Mouse (Mus musculus): ENCODE measurements around the gene Hrc. TPM values are rescaled to one million over a fixed set of nuclear protein-coding genes. Genes with fewer than 3 reads are reported as not detected.

The Hrc gene
- 0.31 and 0.54 TPM in 2 replicates for polyA plus RNA-seq (2015; fragmentation: Nextera tagmentation; extraction: Ambion mirVana)

DNA sequence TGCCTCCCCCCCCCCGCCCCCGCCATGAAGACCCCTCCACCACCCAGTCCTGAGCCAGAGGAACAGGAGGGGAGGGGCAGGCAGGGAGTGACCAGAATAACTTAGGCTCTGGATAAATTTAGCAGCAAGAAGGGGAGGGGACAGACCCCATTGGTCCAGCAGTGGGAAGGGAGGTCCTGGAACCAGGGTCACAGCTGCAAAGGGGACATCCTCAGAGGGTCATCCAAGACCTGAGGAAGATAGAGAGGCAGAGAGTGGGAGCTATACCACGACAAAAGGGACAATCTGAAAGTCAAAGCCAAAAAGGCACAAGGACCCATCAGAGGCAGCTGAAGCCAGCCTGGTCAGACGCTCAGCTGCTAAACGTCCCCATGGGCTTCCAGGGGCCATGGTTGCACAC lies at the start of gene Hrc:
TSS of gene Hrc (plus strand) at position 235 of the 400 bp plus-strand sequence.
- Histone ChIP-seq H3K27ac (replicated peaks) (no peak within 1 kb of the TSS), H3K9me3 (replicated peaks) (no peaks in the 10 kb centered on the region), H3K9ac (no peak within 1 kb of the TSS), H3K36me3 (replicated peaks) (no peaks in the 10 kb centered on the region), H3K4me1 (replicated peaks) (peaks cover 39% of the 10 kb centered on the region), H3K4me2 (no peak within 1 kb of the TSS), H3K27me3 (peaks cover 90% of the 10 kb centered on the region), H3K4me3 (replicated peaks) (no peak within 1 kb of the TSS)
- ATAC-seq (ENCODE audit: insufficient read depth) = no peak
- 23% methylated on average over 5 of the region's 5 CpGs for WGBS (ENCODE audit: insufficient replicate concordance)

DNA sequence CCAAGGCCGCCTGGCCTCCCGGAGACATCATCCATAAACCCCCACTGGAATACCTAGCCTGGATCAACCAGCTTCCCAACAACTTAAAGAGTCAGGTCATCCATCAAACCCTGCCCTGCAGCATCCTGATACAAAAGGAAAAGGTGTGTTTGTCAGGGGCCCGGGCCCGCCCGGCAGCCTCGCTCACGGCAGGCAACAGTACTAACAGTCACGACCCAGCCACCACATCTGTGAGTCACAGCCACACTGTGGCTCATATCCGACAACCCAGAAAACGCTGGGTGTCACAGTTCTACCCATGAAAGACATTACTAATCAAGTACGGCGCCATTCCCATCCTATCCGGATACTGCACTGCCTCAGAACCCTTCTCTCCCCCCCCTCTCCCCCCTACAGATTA lies 48.6 kb upstream of the Hrc start:
- WGBS (ENCODE audit: insufficient replicate concordance) = 73% methylated on average over 13 of the region's 13 CpGs
- Histone ChIP-seq H3K9me3 (replicated peaks) (no peaks in the 10 kb centered on the region), H3K36me3 (replicated peaks) (no peaks in the 10 kb centered on the region), H3K27ac (replicated peaks) (no peak overlapping the region), H3K27me3 (no peaks in the 10 kb centered on the region), H3K9ac (no peak overlapping the region), H3K4me1 (replicated peaks) (no peaks in the 10 kb centered on the region), H3K4me3 (replicated peaks) (no peak overlapping the region), H3K4me2 (no peak overlapping the region)
- no peak for ATAC-seq (ENCODE audit: insufficient read depth)

DNA sequence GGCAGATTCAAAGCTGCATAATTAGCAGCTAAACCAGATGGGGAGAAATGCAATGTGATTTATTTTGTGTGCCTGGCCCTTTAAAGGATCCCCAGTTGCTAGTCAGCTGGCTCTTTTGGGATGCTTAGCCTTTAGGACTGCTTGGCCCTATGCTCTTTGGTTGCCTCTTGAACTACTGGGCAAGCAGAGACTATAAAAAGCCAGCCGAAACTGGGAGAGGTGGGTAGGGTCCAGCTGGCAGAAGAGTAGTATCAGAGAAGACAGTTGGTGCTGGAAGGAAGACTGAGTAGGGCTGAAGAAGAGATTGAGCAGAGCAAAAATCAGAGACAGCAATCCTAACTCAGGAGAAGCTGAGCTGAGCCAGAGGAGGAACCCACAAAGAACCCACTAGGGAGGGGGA lies 38.5 kb upstream of the Hrc start:
- no peak overlapping the region for H3K4me2 ChIP-seq
- H3K9ac ChIP-seq = no peak overlapping the region
- peaks cover 10% of the 10 kb centered on the region; the same call in 1 of the 2 replicates for H3K27me3 ChIP-seq
- ATAC-seq (ENCODE audit: insufficient read depth) = no peak
- H3K4me1 ChIP-seq (replicated peaks) = no peaks in the 10 kb centered on the region
- H3K27ac ChIP-seq (replicated peaks) = no peak overlapping the region
- H3K4me3 ChIP-seq (replicated peaks) = no peak overlapping the region
- 77% methylated on average over 1 of the region's 1 CpGs for WGBS (ENCODE audit: insufficient replicate concordance)
- no peaks in the 10 kb centered on the region for H3K36me3 ChIP-seq (replicated peaks)
- no peaks in the 10 kb centered on the region for H3K9me3 ChIP-seq (replicated peaks)

DNA sequence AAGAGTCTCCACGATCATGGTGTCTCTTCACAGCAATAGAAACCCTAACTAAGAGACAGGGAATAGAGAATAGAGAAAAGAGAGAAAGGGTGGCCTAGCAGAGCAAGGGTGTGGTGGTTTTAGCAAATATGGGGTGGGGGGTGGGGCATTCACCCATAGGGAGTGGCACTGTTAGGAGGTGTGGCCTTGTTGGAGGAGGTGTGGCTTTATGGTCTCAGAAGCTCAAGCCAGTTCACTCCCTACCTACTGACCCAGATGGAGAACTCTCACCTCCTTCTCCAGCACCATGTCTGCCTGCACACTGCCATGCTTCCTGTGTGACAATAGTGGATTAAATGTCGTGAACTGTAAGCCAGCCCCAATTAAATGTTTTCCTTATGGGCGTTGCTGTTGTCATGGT lies 37.5 kb upstream of the Hrc start:
- H3K4me2 ChIP-seq = no peak overlapping the region
- no peaks in the 10 kb centered on the region for H3K36me3 ChIP-seq (replicated peaks)
- WGBS (ENCODE audit: insufficient replicate concordance) = 62% methylated on average over 3 of the region's 3 CpGs
- no peak for ATAC-seq (ENCODE audit: insufficient read depth)
- no peaks in the 10 kb centered on the region for H3K9me3 ChIP-seq (replicated peaks)
- no peak overlapping the region for H3K9ac ChIP-seq
- H3K4me3 ChIP-seq (replicated peaks) = no peak overlapping the region
- no peaks in the 10 kb centered on the region for H3K4me1 ChIP-seq (replicated peaks)
- H3K27me3 ChIP-seq = 0 out of 2 replicates have a peak, but pooled peaks cover 10% of the 10 kb centered on the region
- H3K27ac ChIP-seq (replicated peaks) = no peak overlapping the region

DNA sequence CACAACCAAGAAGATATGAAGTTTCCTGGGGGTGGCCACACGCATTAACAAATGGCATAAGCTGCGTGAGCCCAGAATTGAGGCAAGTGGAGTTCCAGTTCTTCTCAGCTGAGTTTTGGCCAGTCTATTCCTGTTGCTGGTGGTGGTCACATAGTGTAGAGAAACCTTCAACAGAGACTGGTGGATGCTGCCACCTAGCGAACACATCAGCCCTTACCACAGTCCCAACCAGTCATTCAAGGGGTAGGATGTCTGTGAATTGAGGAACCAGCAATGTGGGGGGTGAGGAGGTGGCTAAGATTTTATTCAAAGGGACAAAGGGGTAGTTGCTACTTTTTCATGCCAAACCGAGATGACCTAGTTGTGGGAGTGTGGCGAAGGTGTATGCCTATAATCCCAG lies 35.3 kb upstream of the Hrc start:
- Histone ChIP-seq H3K4me2 (no peak overlapping the region), H3K9ac (no peak overlapping the region), H3K27ac (replicated peaks) (no peak overlapping the region), H3K4me3 (replicated peaks) (no peak overlapping the region), H3K27me3 (0 out of 2 replicates have a peak, but pooled peaks cover 10% of the 10 kb centered on the region), H3K9me3 (replicated peaks) (no peaks in the 10 kb centered on the region), H3K4me1 (replicated peaks) (no peaks in the 10 kb centered on the region), H3K36me3 (replicated peaks) (no peaks in the 10 kb centered on the region)
- ATAC-seq (ENCODE audit: insufficient read depth) = no peak
- WGBS (ENCODE audit: insufficient replicate concordance) = 9% methylated on average over 5 of the region's 5 CpGs

DNA sequence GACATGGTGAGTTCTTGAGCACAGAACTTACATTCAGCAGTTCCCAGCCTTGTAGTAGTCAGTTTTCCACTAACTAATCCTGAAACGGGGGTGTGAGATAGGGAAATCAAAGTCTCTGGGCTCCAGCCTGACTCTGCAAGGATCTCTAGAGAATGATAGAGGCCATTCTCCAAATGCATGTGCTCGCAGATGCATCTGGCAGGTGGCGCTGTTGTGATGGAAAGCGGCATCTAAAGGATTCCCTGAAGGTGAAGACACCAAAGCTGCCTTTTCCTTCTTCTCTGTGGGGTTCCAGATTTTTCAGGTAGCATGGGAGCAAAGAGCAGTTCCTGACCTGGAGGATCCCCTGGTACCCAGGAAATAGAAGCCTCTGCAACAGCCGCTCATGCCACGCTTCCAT lies 34.8 kb upstream of the Hrc start:
- whole genome bisulfite sequencing (ENCODE audit: insufficient replicate concordance) = 12% methylated on average over 6 of the region's 6 CpGs
- Histone ChIP-seq H3K4me3 (replicated peaks) (no peak overlapping the region), H3K4me1 (replicated peaks) (0 out of 2 replicates have a peak, but pooled peaks cover 2% of the 10 kb centered on the region), H3K9ac (no peak overlapping the region), H3K27me3 (0 out of 2 replicates have a peak, but pooled peaks cover 10% of the 10 kb centered on the region), H3K9me3 (replicated peaks) (no peaks in the 10 kb centered on the region), H3K36me3 (replicated peaks) (no peaks in the 10 kb centered on the region), H3K27ac (replicated peaks) (no peak overlapping the region), H3K4me2 (no peak overlapping the region)
- ATAC-seq (ENCODE audit: insufficient read depth) = no peak

DNA sequence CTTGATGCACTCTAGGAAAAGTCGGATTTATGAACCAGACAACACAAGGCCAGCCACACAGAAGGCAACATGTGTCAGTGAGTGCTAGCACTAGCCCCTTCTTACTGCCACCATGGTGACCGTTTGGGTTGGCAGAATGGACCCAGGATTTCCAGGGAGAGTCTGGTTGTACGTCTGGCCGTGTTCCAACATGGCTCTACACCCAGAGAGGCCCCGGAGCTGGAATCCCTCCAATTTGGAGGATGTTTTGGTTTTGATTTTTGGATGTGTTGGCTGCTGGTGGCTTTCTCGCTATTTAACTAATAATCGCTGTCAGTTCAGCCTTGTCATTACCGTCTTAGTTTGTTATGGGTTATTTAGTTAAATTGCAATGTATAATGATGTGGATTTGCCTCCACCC lies 32.5 kb upstream of the Hrc start:
- H3K4me3 ChIP-seq (replicated peaks) = no peak overlapping the region
- 71% methylated on average over 8 of the region's 8 CpGs for WGBS (ENCODE audit: insufficient replicate concordance)

DNA sequence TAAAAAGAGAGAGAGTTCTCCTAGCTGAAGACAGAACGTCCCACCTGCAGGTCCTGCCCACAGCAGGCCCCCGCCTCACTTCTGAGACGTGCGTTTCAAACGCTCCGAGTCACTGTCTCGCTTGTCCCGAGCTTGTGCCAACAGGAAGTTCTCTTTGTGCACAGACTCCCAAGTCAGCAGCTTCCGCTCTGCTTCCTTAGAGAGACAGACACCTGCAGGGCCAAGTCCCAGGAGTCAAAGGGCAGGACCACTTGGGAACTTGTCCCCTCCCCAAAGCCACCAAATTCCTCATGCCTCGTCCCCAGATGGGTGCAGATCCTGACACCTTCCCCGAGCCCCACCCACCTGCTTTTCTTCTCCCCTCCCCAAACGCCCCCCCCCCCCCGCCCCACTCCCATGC lies 30.2 kb upstream of the Hrc start:
- Histone ChIP-seq H3K36me3 (replicated peaks) (no peaks in the 10 kb centered on the region), H3K4me3 (replicated peaks) (no peak overlapping the region), H3K9me3 (replicated peaks) (no peaks in the 10 kb centered on the region), H3K27ac (replicated peaks) (no peak overlapping the region), H3K4me2 (peak overlapping the region; percentile 18; the same call in 1 of the 2 replicates), H3K4me1 (replicated peaks) (0 out of 2 replicates have a peak, but pooled peaks cover 4% of the 10 kb centered on the region), H3K9ac (no peak overlapping the region), H3K27me3 (peaks cover 17% of the 10 kb centered on the region; the same call in 1 of the 2 replicates)
- 23% methylated on average over 13 of the region's 13 CpGs for WGBS (ENCODE audit: insufficient replicate concordance)
- no peak for ATAC-seq (ENCODE audit: insufficient read depth)

More for the DNA sequence above, 32.5 kb upstream of the Hrc start:
- no peak for ATAC-seq (ENCODE audit: insufficient read depth)
- no peak overlapping the region for H3K9ac ChIP-seq
- H3K4me2 ChIP-seq = no peak overlapping the region
- no peaks in the 10 kb centered on the region for H3K36me3 ChIP-seq (replicated peaks)
- H3K9me3 ChIP-seq (replicated peaks) = no peaks in the 10 kb centered on the region
- 0 out of 2 replicates have a peak, but pooled peaks cover 4% of the 10 kb centered on the region for H3K4me1 ChIP-seq (replicated peaks)
- H3K27ac ChIP-seq (replicated peaks) = no peak overlapping the region
- H3K27me3 ChIP-seq = 0 out of 2 replicates have a peak, but pooled peaks cover 10% of the 10 kb centered on the region

DNA sequence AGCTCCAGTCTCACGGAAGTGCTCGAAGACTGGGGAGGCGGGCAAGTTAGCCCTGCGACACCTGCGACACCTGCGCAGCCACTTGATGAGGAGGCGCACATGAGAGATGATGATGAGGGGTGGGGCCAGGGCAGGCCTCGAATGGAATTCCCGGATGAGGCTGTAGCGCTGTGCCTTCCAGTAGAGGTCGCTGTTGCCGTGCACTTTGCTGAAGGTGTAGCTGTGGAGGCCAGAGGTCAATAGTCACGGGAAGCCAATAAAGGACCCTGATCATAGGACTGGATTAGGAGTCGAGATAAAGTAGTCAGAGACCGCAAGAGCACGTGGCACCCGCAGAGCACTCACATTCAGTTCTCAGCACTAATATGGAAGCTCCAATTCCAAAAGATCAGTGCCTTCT lies 29.8 kb upstream of the Hrc start:
- no peak overlapping the region for H3K9ac ChIP-seq
- WGBS (ENCODE audit: insufficient replicate concordance) = 4% methylated on average over 17 of the region's 17 CpGs
- H3K27ac ChIP-seq (replicated peaks) = no peak overlapping the region
- 0 out of 2 replicates have a peak, but pooled peaks cover 4% of the 10 kb centered on the region for H3K4me1 ChIP-seq (replicated peaks)
- ATAC-seq (ENCODE audit: insufficient read depth) = peak; percentile 28; the same call in 1 of the 2 replicates
- no peaks in the 10 kb centered on the region for H3K36me3 ChIP-seq (replicated peaks)
- no peak overlapping the region for H3K4me3 ChIP-seq (replicated peaks)
- peak overlapping the region; percentile 18; the same call in 1 of the 2 replicates for H3K4me2 ChIP-seq
- no peaks in the 10 kb centered on the region for H3K9me3 ChIP-seq (replicated peaks)
- peaks cover 17% of the 10 kb centered on the region; the same call in 1 of the 2 replicates for H3K27me3 ChIP-seq

DNA sequence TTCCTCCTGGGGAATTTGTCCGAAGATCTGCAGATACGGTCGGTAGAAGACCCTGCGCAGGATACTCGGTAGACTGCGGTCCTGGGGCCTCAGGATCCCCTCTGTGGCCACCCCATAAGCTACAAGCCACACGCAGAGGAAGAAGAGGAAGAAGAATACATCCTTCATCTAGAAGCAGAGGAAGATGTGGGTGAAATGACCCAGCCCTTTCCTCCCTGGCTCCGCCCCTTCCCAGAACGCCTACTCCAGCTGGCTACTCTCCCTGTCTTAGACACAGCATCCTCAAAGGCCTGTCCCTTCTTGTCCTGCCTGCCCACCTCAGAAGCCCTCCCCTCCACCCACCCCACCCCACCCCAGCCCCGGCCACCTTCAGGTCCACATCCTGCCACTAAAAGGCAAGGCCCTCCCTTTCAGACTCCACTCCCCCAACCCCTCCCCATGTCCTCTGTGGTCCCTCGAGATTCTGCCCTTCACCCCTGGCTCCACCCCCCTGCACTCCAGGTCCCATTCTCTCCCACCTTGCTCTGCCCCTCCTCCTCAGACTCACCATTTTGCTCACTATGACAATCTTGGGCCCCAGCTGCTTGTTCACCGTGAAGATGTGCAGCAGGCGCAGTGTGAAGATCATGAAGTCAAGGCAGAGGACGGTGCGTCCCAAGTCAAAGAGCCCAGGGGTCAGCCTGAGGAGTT lies 26.4 kb upstream of the Hrc start:
- Histone ChIP-seq H3K9ac (no peak overlapping the region), H3K4me1 (replicated peaks) (0 out of 2 replicates have a peak, but pooled peaks cover 4% of the 10 kb centered on the region), H3K4me3 (replicated peaks) (no peak overlapping the region), H3K27ac (replicated peaks) (no peak overlapping the region), H3K4me2 (no peak overlapping the region), H3K27me3 (peaks cover 7% of the 10 kb centered on the region; the same call in 1 of the 2 replicates), H3K36me3 (replicated peaks) (no peaks in the 10 kb centered on the region), H3K9me3 (replicated peaks) (no peaks in the 10 kb centered on the region)
- 25% methylated on average over 15 of the region's 15 CpGs for WGBS (ENCODE audit: insufficient replicate concordance)
- no peak for ATAC-seq (ENCODE audit: insufficient read depth)

DNA sequence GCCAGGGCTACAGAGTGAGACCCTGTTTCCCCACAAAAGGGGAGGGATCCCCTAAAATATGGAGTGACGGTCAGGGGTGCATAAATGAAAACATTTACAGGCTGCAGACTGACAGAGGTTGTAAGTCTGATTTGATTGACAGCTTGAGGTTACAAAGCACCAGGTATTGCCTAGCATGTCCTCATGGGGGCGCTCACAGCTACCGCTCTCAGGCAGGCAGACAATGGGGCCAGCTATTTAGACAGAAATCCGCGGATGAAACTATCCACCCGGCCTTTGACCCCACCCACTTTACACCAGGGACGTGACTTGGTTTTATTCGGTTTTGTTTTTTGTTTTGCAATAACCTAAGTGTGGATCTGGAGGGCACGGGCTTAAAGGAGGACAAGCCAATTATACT lies 25.6 kb upstream of the Hrc start:
- WGBS (ENCODE audit: insufficient replicate concordance) = 12% methylated on average over 9 of the region's 9 CpGs
- Histone ChIP-seq H3K4me3 (replicated peaks) (no peak overlapping the region), H3K27ac (replicated peaks) (no peak overlapping the region), H3K4me1 (replicated peaks) (0 out of 2 replicates have a peak, but pooled peaks cover 4% of the 10 kb centered on the region), H3K4me2 (no peak overlapping the region), H3K9ac (no peak overlapping the region), H3K9me3 (replicated peaks) (no peaks in the 10 kb centered on the region), H3K36me3 (replicated peaks) (no peaks in the 10 kb centered on the region), H3K27me3 (peaks cover 7% of the 10 kb centered on the region; the same call in 1 of the 2 replicates)
- ATAC-seq (ENCODE audit: insufficient read depth) = no peak

All from liver, embryonic 15.5 days (tissue).